Mouse (Mus musculus): ENCODE measurements at regions not wholly inside any gene's neighbourhood (a gene's known extent, or its start where the extent isn't known, plus 50 kb on each side); places are given as distances from the start of the nearest gene placed in this dataset.

GRCm38 (mm10) chr10:101550645-101551044 lies 130.6 kb upstream of the Mgat4c start:
- no peaks in the 10 kb centered on the region for H3K36me3 ChIP-seq (replicated peaks; ENCODE audit: insufficient read depth, low read length)
- DNase-seq = no peak
- no peak overlapping the region for H3K9ac ChIP-seq (replicated peaks)
- no peak overlapping the region for H3K27ac ChIP-seq (ENCODE audit: low read depth)
- 59% methylated on average over 3 of the region's 3 CpGs for WGBS (ENCODE audit: insufficient replicate concordance)
- H3K4me2 ChIP-seq (ENCODE audit: low read depth, low read length) = no peak overlapping the region
- TF ChIP-seq EP300 (IDR thresholded peaks at IDR 0.05; ENCODE audit: low read depth) (no peak), CTCF (IDR thresholded peaks at IDR 0.05; ENCODE audit: low read depth) (no peak)
- no peaks in the 10 kb centered on the region for H3K27me3 ChIP-seq (ENCODE audit: insufficient read depth, low read length)
- no peaks in the 10 kb centered on the region for H3K4me1 ChIP-seq (ENCODE audit: insufficient read depth)
- no peak overlapping the region for H3K4me3 ChIP-seq (ENCODE audit: low read depth, low read length)
- no peaks in the 10 kb centered on the region for H3K9me3 ChIP-seq (ENCODE audit: low read length)
- no peak for ATAC-seq
